Mouse (Mus musculus) liver, adult 2 months (tissue): Measurements from ENCODE around the gene Stag2.

Experiments used
- CTCF ChIP-seq: fragments of 200-500 bp; IDR thresholded peaks from 2 replicates; pipeline ENCODE4 v1.5.1; 2011; ENCODE audit warnings: low read depth, low read length, control low read depth
- POLR2A ChIP-seq: fragments of 200-500 bp; IDR thresholded peaks from 2 replicates; pipeline ENCODE4 v1.6.1; 2011; ENCODE audit warnings: low read length, control low read depth; ENCODE audit not compliant: insufficient read depth; ENCODE audit errors: extremely low read depth

- no peak for TF ChIP-seq CTCF
- no peak for TF ChIP-seq POLR2A
These were observed 6.5 kb upstream of the Stag2 start for GRCm38 (mm10) chrX:42142620-42143019.
